Mouse (Mus musculus) heart, postnatal 14 days (tissue): ENCODE measurements around the gene Ndufs2. TPM values are rescaled to one million over a fixed set of nuclear protein-coding genes. Genes with fewer than 3 reads are reported as not detected.

ENCODE experiments used
- DNase-seq, 2 experiments: peaks; one replicate each; pipeline ENCODE4 v3.0.0; 2021 to 2022
- intact Hi-C: fragments of 180-260 bp; cut with DNase I; formaldehyde crosslinking; loops from one replicate; pipeline ENCODE4 v1.15.1; 2025
- total RNA-seq, 2 experiments: library from RNA; stranded (reverse); gene quantifications; 2 replicates each; pipeline ENCODE4 v1.2.3; 2021

Ndufs2 gene
- total RNA-seq, 2 experiments from 2014 or later = 1,236 to 1,272 TPM

- no peak for DNase-seq
- intact Hi-C loops = no loop called here
These were observed 41.8 kb downstream of the Ndufs2 start for GRCm38 (mm10) chr1:171209409-171209808.

GRCm38 (mm10) chr1:171205704-171206493 lies 45.3 kb downstream of the Ndufs2 start:
- DNase-seq = no peak
- intact Hi-C loops = no loop called here

GRCm38 (mm10) chr1:171204249-171204644 lies 46.9 kb downstream of the Ndufs2 start:
- DNase-seq = no peak
- intact Hi-C loops = no loop called here

- intact Hi-C loops = no loop called here
- no peak for DNase-seq
These were observed 47.5 kb downstream of the Ndufs2 start for GRCm38 (mm10) chr1:171203471-171204248.

GRCm38 (mm10) chr1:171200769-171201168 lies 50.4 kb downstream of the Ndufs2 start:
- DNase-seq = no peak
- intact Hi-C loops = no loop called here

- intact Hi-C loops = no loop called here
- no peak for DNase-seq
These were observed 51.7 kb downstream of the Ndufs2 start for GRCm38 (mm10) chr1:171199532-171199931.

- peak; percentile 76 to 79 for DNase-seq
- intact Hi-C loops = no loop called here
These were observed 55.2 kb downstream of the Ndufs2 start, which contains the start of gene Pcp4l1 for GRCm38 (mm10) chr1:171195887-171196397. Gene Pcp4l1 (minus strand): TSS chr1:171196268.

- intact Hi-C loops = no loop called here
- no peak for DNase-seq
These were observed 56.0 kb downstream of the Ndufs2 start for GRCm38 (mm10) chr1:171195046-171195822.

- intact Hi-C loops = no loop called here
- DNase-seq = no peak
These were observed 57.0 kb downstream of the Ndufs2 start for GRCm38 (mm10) chr1:171193911-171194830.

- DNase-seq = peak in 1 of 2 experiments; percentile 21
- intact Hi-C loops = no loop called here
These were observed 57.9 kb downstream of the Ndufs2 start for GRCm38 (mm10) chr1:171193093-171193840.

GRCm38 (mm10) chr1:171192283-171192682 lies 58.9 kb downstream of the Ndufs2 start:
- intact Hi-C loops = no loop called here
- DNase-seq = no peak

GRCm38 (mm10) chr1:171190832-171191231 lies 60.4 kb downstream of the Ndufs2 start:
- no peak for DNase-seq
- intact Hi-C loops = no loop called here

- DNase-seq = peak in 1 of 2 experiments; percentile 16
- intact Hi-C loops = no loop called here
These were observed 61.6 kb downstream of the Ndufs2 start for GRCm38 (mm10) chr1:171189476-171190114.

GRCm38 (mm10) chr1:171189046-171189445 lies 62.1 kb downstream of the Ndufs2 start:
- peak in 1 of 2 experiments; percentile 37 for DNase-seq
- intact Hi-C loops = no loop called here

GRCm38 (mm10) chr1:171187851-171188700 lies 63.1 kb downstream of the Ndufs2 start:
- DNase-seq = no peak
- intact Hi-C loops = no loop called here

GRCm38 (mm10) chr1:171185655-171186054 lies 65.5 kb downstream of the Ndufs2 start:
- no peak for DNase-seq
- intact Hi-C loops = no loop called here
